Mouse (Mus musculus) v-Abl transformed pro-B cells (cell line): Measurements from ENCODE around the gene F11r.

Source experiments
- in situ Hi-C, 2 experiments: fragments of 400-800 bp; cut with MboI; formaldehyde crosslinking; loops; one replicate each; pipeline ENCODE4 v1.15.1; 2025; ENCODE audit not compliant: unreplicated experiment in 2 of 2

Gene F11r

DNA sequence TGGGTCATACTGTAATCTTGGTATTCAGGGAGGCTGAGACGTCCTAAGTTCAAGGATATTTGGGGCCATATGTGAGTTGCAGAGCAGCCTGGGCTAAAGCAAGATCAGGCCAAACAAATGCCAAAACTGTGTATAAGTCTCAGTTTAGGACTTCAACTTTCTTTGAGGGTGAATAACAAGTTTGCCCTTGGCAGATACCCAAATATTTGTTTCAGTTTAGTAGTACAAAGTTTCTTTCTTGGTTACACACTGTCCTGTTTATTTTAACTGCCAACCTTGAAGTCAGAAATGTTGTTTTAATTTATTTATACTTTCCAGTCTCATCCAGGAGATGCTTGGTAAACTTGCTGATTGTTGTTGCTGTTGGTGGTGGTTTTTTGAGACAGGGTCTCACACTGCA, 1.4 kb upstream of the F11r start:
- in situ Hi-C loops, result no loop called here

DNA sequence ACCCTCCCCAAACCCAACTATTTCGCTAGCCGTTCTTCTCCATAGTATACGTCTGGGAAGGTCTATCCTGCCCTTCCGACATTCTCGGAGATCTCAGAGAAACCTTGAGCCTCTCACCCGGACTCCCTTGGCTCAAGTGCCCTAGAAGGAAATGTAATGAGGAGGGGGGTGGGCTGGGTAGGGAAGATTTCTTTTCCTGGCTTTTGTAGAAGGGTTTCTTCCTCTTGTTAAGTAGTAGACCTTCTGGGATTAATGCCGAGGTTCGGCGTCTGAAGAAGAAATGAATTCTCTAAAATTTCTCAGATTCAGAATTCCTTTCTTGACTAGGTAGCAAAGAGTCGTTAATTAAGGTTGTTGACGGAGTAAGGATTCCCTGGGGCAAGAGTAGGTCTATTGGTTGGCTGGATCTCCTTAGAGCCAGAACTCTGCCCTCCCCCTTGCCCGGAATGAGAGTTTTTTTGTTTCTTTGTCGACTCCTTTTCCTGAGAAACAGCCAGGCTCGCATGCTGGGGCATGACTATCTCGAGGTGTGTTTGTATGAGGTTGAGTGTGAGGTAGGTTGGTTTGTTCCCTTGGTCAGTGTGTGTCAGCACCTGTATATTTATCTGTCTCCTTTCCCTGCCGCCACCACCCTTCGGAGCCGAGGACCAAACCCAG, 807 bp downstream of the F11r start:
- in situ Hi-C loops, result no loop called here

DNA sequence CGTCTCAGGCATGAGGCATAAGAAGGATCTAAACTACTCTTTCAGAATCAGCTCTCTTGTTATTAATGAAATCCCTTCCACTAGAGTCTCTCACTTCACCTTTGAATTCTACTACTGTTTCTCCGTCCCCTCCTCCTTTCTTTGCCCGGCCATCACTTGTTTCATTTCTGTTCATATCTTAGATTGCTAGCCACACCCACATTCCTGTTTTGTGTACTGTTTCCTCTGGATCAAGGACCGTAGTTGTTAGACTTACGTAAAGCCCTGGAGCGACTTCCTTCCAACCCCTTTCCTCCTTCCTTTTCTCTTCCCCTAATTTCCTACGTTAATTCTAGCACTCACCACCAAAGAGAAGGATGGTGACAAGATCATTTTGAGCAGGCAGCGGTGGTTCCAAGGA, 1.7 kb downstream of the F11r start:
- in situ Hi-C loops, result no loop called here

DNA sequence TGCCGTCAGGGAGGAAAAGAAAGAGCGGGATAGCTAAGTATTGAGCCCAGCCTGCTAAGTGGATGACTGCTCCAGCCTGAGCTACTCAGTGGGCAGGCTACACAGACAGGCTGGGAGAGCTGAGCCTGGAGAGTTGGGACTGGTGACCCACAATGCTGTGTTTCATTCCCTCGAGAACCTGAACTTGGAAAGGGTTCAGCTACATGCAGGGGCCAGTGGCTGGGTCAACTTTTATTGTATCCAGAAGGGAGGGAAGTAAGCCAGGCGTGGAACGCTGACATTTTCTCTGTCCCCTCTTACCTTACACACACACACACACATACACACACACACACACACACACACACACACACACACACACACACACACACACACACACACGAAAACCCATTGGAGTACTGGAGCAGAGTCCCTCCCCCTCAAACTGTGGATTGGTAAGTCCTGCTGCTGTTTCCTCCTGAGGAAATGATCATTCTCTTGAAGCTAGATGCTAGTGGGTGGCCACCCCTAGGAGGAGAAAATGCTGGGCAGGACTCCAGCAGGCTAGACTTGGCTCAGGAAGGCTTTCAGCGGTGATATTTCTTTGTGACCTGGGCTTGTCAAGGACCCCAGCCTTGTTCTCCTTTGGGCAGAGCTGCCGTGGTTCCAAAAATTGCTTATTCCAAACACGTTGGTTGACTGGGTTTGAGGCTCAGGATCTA, 2.8 kb downstream of the F11r start:
- in situ Hi-C loops, result no loop called here

DNA sequence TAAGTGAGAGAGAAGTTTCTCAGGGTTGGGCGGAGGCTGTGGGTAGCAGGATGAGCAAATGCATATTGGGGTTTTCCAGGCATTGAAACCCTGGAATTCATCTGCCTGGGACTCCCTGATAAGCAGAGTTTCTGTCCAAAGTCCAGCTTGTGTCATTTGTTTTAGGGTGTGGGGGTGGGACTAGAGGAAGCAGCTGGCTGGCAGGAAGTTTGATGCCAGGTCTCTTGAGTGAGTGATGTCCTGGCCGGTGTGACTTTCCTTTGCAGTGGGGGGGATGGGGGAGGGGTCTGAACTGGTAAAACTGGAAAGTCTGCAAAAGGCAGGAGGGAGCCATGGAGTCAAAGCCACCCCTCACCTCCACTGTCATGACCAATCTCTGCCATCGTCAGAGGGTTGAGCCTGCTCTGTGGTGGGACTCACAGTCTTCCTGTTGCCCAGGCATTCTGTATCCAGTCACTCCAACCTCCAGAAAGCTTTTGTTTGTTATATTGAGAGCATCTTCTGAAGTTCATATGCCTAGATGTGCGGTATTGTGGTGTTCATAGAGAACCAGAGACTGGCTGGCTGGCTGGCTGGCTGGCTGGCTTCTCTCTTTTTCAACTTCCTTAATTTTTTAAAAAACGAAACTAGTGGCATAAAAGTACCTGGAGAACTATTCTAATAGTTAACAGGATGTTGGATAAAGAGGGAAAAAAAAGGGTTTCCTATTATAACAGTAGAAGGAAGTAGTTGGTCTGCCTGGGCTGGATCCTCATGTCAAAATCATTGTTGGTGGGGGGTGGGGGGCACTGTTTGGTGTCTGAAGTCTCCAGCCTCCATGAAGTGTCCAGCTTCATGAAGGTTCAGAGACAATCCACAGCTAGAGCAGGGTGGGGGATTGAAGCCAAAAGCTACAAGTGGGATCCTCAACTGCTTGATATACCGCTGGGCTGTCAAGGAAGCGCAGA, 4.4 kb downstream of the F11r start:
- in situ Hi-C loops, result no loop called here

DNA sequence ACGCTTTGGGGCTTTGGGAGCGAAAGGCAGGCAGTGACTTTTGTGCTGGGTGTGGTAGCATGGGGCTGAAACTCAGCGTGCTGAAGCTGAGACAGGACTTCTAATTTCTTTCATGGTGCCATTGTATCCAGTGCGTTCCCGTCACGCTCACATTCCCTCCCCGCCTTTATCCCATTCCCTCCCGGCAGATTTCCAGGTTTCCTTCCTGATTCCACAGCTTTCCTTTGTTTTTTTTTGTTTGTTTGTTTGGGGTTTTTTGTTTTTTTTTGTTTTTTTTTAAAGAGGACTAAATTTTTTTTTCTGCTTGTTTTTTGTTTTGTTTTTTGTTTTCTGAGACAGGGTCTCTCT, 5.1 kb downstream of the F11r start:
- in situ Hi-C loops, result no loop called here

DNA sequence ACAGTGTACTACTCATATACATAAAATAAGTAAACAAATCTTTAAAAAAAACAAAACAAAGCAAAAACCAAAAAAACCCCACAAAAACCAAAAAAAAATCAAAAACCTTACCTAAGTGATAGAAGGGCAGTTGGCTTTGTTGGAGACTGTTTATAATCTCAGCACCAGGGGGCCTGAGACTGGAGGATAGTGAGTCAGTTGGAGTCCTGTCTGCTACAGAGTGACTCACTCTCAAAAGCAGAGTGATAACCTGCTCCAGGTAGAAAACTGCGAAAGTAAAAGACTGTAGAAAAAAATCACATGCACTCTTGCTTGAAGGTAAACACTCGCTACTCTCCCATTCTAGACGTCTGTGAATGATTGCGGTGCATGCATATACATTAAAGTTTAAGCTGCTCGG, 7.7 kb downstream of the F11r start:
- in situ Hi-C loops, result no loop called here

DNA sequence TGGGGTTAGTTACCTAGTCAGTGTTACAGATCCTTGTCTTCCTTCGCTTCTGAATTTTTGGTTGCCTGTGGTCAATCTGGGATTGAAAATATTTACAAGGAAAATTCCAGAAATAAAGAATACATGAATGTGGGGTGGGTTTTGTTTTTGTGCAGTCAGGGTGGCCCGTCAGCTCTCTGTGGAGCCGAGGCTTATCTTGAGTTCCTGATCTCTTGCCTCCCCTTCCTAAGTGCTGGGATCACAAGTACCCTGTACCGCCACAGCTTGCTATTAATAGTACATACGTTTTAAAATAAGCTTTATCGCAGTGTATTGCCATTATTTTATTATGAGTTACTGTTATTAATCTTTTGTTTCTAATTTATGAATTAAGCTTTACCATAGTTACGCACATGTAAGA, 9.5 kb downstream of the F11r start:
- in situ Hi-C loops, result no loop called here

DNA sequence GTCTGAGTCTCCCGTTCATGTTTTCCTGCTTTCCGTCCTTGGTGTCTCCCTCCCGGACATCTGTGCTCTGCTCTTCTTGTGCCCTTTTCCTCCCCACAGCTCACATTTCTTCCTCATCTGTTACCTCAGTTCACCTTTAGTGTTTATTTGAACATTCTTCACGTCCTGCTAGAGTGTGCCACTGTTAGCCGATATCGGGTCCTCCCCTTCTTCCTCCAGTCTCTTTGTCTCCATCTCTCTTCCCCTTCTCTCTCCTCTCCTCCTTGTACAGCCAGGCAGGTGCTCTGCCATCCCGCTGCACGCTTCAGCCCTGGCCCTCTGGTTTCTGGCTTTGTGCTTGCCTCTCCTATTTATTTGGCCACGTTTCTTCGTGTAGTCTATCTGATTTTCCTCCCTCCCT, 10.4 kb downstream of the F11r start:
- in situ Hi-C loops, result no loop called here

DNA sequence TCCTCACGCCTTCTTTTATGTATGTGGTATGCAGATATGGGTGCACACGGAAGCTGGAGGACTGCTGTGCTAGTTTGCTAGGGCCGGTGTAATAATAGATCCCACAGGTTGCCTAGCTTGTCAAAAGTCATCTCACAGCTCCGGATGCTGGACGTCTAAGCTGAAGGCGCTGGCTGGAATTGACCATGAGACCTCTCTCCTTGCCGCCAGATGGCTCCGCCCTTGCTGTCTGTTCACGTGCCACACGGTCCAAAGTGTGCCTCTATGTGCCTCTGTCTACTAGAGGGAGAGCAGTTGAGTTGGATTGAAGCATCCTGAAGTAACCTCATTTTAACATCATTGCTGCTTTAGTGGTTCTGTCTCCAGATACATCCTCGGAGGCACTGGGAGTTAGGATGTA, 12.7 kb downstream of the F11r start:
- in situ Hi-C loops, result no loop called here

DNA sequence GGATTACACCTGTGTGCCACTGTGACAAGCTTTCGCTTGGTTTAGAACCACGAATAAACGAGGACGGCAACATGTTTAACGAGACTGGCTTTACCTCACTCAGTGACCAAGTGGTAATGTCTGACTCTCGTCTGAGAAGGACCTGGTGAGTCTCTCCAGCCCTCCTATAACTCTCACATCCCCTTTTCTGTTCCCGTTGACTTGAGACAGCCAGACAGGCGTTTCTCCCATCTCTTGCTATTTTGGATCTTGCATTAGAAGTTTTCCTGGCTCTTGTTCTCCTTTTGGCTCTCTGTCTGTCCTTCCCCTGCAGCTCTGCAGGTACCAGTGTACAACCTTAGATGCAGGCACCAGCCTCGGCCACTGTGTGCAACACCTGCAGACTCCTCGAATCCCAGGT, 13.7 kb downstream of the F11r start:
- in situ Hi-C loops, result no loop called here

DNA sequence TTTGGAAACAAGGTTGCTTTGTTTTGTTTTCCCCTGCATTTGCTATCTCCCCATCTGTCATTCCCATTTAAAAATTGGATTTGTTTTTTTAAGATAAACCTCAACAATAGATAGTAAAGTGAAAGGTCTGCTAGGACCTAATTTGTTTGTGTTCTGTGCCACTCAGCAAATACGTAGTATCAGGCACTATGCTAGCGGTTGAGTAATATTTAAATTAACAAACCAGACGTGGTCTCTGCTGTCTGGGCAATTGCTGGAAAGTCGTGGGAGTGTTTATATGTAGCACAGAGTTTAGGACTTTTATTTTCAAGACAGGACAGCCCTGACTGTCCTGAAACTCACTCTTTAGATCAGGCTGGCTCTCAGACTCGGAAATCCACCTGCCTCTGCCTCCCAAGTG, 15.2 kb downstream of the F11r start:
- in situ Hi-C loops, result no loop called here

DNA sequence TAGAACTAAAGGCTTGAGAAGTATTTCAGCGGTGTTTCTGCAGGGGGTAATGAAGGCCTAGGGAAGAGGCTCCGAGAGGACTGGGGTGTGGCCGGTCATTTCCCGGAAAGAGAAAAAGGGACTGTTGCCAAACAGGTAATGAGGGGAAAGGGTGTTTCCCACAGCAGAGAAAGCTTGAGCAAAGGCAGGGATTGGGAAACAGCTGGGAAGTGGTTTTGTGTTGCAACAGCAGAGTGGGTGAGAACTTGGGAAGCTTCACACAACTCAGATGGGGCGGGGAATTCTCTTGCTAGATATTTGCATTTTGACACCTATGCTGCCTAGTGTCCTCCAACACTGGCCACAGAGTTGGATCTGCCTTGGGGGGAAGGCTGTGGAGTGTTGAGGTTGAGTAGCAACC, 15.6 kb downstream of the F11r start:
- in situ Hi-C loops, result no loop called here

DNA sequence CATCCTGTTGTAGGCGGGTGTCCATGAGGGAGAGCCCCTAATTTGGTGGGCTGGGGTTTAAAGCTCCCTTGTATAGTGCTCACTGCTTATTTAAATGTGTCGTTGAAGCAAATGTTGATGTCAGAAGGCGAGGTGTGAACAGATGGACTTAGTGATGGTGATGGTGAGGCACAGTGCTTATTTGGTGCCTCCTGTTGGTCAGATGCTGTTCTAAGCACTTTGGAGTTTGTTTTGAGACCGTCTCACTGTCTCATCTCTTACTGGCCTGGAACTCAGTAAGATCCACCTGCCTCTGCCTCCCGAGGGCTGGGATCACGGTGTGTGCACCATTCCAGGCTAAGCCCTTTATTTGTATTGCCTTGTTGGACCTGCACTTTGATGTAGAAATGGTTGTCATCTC, 17.6 kb downstream of the F11r start:
- in situ Hi-C loops, result no loop called here

DNA sequence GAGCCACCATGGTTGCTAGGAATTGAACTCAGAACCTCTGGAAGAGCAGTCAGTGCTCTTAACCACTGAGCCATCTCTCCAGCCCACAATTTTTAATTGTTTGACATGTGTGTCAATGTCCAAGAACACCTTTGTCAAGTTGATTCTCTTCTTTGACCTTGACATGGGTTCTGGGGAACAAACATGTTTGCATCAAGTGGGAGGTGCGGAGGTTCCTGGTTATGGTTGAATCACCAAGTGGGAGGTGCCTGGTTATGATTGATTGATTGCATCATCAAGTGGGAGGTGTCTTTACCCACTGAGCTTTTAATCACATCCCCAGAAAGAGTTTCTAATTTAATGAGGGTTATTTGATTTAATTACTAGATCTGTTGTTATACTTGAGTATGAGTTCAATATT, 20.2 kb downstream of the F11r start:
- in situ Hi-C loops, result no loop called here

DNA sequence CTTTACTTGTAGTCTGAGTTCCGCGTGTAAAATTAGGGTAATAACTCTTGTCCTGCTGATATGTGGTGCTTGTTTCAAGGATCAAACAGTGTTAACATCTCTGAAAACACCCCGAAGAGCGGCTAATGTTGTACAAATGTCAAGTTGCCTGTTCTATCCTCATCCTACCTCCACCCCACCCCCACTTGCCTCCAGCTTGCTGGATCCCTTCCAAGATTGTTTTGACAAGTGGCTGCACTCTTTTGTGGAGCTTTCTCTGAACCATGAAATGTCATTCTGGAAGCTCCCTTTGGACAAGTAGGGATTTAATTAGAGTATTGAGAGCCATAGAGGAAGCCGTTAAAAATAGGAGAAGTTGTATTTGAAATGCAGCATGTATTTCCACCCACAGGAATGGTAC, 22.5 kb downstream of the F11r start:
- in situ Hi-C loops, result loop anchor here in 1 of 2 experiments (10.0 kb wide), 1 partner anchor 265 kb away; no protein-coding TSS in a partner anchor

DNA sequence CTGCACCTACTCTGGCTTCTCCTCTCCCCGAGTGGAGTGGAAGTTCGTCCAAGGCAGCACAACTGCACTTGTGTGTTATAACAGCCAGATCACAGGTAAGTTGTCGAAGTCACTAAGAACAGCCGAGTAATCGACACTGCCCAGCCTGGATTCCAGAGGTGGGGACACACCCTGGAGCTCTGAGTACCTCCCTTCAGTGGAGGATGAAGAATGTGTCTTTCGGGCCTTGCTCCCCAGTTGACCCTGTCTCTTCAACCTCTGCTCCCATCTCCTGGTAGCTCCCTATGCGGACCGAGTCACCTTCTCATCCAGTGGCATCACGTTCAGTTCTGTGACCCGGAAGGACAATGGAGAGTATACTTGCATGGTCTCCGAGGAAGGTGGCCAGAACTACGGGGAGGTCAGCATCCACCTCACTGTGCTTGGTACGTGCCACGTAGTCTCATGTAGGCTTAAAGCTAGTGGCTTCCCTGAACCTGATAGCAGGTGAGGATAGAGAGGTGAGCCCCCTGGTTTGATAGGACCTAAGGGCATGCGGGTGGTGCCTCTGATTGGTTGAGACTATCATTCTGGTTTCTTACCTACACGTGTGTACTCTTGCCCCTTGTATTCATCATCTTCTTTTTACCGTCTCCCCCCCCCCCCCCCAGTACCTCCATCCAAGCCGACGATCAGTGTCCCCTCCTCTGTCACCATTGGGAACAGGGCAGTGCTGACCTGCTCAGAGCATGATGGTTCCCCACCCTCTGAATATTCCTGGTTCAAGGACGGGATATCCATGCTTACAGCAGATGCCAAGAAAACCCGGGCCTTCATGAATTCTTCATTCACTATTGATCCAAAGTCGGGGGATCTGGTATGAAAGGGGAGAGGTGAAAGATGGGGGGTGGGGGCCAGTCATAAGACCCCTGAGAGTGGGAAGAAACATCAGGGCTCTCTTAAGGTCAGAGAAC, 23.5 kb downstream of the F11r start:
- in situ Hi-C loops, result loop anchor here in 1 of 2 experiments (10.0 kb wide), 1 partner anchor 264 kb away; no protein-coding TSS in a partner anchor

DNA sequence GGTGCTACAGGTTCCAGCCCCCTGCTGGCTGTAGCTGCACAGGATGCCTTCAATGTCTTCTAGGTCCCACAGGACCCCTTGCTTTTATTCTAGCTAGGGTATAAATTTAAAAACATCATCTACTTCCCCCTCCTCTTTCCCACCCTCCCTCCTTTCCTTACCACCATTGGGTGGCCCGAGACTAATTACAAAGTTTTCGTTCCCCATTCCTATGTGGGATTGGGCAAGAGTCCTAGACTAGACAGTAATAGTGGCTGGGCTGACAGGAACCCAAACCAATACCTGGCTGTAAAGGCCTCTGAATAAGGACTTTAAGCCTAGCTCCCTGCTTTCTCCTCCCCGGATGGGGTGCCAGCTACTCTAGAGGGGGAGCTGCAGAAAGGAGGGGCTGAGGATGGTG, 25.8 kb downstream of the F11r start:
- in situ Hi-C loops, result loop anchor here in 1 of 2 experiments (10.0 kb wide), 1 partner anchor 262 kb away; no protein-coding TSS in a partner anchor

DNA sequence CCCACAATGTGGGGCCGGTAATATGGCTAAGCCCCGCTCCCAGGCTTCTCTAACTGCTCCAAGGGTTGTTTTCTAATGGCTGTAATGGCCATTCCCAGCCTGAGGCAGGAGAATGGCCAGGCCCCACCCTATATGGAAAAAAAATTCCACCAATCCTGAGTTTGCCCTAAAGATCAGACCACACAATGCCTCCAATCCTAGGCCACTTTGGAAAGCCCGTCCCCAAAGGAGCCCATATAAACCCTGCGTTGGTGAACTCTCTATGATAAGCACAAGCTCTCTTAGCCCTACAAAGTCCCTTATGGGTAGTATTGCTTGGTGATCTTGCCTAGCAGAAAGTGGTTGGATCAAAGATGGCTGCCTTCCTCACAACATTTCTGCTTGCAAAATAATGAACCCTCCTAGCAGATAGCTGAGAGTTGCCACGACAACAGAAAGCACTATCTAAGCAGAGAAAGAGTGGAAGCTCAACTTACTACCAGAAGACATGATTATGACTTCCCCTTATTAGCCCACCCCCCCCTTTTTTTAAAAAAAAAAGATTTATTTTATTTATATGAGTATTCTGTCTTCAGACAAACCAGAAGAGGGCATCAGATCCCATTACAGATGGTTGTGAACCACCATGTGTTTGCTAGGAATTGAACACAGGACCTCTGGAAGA, 28.5 kb downstream of the F11r start:
- in situ Hi-C loops, result loop anchor here in 1 of 2 experiments (10.0 kb wide), 1 partner anchor 259 kb away; no protein-coding TSS in a partner anchor

DNA sequence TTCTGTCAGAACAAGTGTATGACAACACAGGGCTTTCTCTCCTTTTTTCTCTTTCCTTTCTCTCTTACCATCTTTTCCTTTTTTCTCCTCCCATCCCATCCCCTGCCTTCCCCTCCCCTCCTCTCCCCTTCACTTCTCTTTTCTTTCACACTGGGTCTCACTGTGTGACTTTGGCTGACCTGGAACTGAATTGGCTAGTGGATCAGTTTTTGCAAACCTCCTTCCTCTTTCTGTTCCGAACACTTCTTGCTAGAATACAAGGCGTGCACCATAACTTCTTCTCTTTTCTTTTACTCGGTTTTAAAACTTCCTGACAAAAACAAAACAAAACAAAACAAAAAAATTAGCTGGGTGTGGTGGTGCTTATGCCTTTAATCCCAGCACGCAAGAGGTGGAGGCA, 29.2 kb downstream of the F11r start:
- in situ Hi-C loops, result loop anchor here in 1 of 2 experiments (10.0 kb wide), 1 partner anchor 258 kb away; no protein-coding TSS in a partner anchor
